Comparison of ENCODE assay signal across 8 mouse cellular contexts in genomic region chr2:14048381-14048780, GRCm38 (mm10). TPM values are rescaled to one million over a fixed set of nuclear protein-coding genes. Genes with fewer than 3 reads are reported as not detected.
DNase-seq lines count a peak whose midpoint lies in the region; ATAC-seq and TF ChIP-seq lines count a peak whose summit lies in the region.

No protein-coding gene starts in this region.

- no peak overlapping the region for H3K27ac ChIP-seq in hindbrain, postnatal 0 days

- H3K4me2 ChIP-seq in hindbrain, postnatal 0 days (ENCODE audit: low read depth, low read length) = no peak overlapping the region

- H3K9me3 ChIP-seq in hindbrain, postnatal 0 days (ENCODE audit: low read length) = no peaks in the 10 kb centered on the region

- peak; percentile 99 for ATAC-seq in frontal cortex, adult (ENCODE audit: low TSS enrichment)
- ATAC-seq in hindbrain, postnatal 0 days = peak; percentile 89

- DNase-seq in testis, postnatal 10 days (ENCODE audit: low spot score) = peak; percentile 68
- no peak for DNase-seq in testis, postnatal 14 days (ENCODE audit: low spot score)
- DNase-seq in cerebellum, adult 9-11 months = peak; percentile 75
- peak; percentile 85 for DNase-seq in hindbrain, postnatal 0 days (ENCODE audit: low spot score)
- peak; percentile 24 to 64 for DNase-seq in layer of hippocampus, postnatal 25 days (ENCODE audit: extremely low spot score in 1 of 2, low spot score in 1 of 2)
- peak; percentile 88 for DNase-seq in lung, postnatal 36 days
- DNase-seq in right cerebral cortex, adult 18-20 months = peak; percentile 78

- no peaks in the 10 kb centered on the region for H3K27me3 ChIP-seq in hindbrain, postnatal 0 days (ENCODE audit: insufficient read depth, low read length)

- no peaks in the 10 kb centered on the region for H3K4me1 ChIP-seq in hindbrain, postnatal 0 days (ENCODE audit: insufficient read depth, low read length)

- no peak overlapping the region for H3K9ac ChIP-seq in hindbrain, postnatal 0 days (replicated peaks; ENCODE audit: low read length)

- H3K4me3 ChIP-seq in hindbrain, postnatal 0 days (ENCODE audit: low read length) = no peak overlapping the region

- H3K36me3 ChIP-seq in hindbrain, postnatal 0 days (ENCODE audit: insufficient read depth, low read length) = no peaks in the 10 kb centered on the region

- TF ChIP-seq CTCF in hindbrain, postnatal 0 days (IDR thresholded peaks at IDR 0.05; ENCODE audit: low read depth) = peak; percentile 84

RNA-seq across cellular contexts. Expression of gene Hacd1, which starts 7.6 kb away (rescaled TPM):
- total RNA-seq in hindbrain, postnatal 0 days (2014; rRNA removed) = 59.8 and 67.6 TPM in 2 replicates
- polyA plus RNA-seq in hindbrain, postnatal 0 days (2015; fragmentation: Nextera tagmentation; extraction: Ambion mirVana) = 87.7 and 88.5 TPM in 2 replicates
- total RNA-seq in layer of hippocampus, postnatal 25 days (2021) = 10 to 100 TPM; 18.1 to 21.8 TPM

RNA-seq across cellular contexts. Expression of gene Stam, which starts 25.5 kb away (rescaled TPM):
- total RNA-seq in hindbrain, postnatal 0 days (2014; rRNA removed) = 75.8 and 85.6 TPM in 2 replicates
- 90.0 and 95.9 TPM in 2 replicates for polyA plus RNA-seq in hindbrain, postnatal 0 days (2015; fragmentation: Nextera tagmentation; extraction: Ambion mirVana)
- 100 to 1,000 TPM in 1 of 2 experiments, 10 to 100 TPM in 1; 85.4 to 100 TPM for total RNA-seq in layer of hippocampus, postnatal 25 days (2021)
